Mouse (Mus musculus) cerebellum, postnatal 14 days (tissue): ENCODE measurements around the gene Agps.
A peak's percentile ranks its signal among the peaks of the same experiment; 100 is the strongest.

Experiments used
- DNase-seq, 2 experiments: peaks; one replicate each; pipeline ENCODE4 v3.0.0; 2021; ENCODE audit warnings: mixed read lengths in 2 of 2

The Agps gene

GRCm38 (mm10) chr2:75831881-75832633, at the start of gene Agps:
Gene Agps, plus strand, starts transcription at chr2:75832177.
- peak; percentile 86 to 93 for DNase-seq

GRCm38 (mm10) chr2:75786075-75786474, 45.9 kb upstream of the Agps start:
- DNase-seq = peak; percentile 54 to 65

GRCm38 (mm10) chr2:75788511-75788910, 43.5 kb upstream of the Agps start:
- no peak for DNase-seq

- no peak for DNase-seq
Observed at GRCm38 (mm10) chr2:75789959-75790523, 41.9 kb upstream of the Agps start.

DNA sequence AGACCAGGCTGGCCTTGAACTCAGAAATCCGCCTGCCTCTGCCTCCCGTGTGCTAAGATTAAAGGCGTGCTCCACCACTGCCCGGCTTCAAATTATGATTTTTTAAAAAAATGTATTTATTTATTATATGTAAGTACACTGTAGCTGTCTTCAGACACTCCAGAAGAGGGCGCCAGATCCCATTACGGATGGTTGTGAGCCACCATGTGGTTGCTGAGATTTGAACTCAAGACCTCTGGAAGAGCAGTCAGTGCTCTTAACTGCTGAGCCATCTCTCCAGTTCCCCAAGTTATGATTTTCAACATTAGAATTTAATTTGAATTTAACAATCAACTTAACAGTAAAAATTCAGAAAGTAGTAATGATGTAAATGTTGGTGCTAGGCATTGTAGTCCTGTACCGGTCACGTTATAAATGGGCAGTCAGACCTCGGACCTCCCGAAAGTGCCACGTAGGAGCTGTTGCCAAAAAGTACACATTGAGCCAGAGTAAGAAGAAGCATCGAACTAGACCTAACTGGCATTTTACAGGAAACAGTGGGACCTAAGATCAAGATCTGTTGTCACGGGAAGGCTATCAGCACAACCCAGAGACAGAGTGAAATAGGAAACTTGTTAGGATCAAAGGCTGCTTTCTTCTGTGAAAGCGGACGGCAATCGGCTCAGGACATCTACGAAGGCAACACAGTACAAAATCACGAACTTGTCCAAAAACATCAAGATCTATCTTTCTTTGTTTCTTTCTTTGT, 40.2 kb upstream of the Agps start:
- DNase-seq = no peak

DNA sequence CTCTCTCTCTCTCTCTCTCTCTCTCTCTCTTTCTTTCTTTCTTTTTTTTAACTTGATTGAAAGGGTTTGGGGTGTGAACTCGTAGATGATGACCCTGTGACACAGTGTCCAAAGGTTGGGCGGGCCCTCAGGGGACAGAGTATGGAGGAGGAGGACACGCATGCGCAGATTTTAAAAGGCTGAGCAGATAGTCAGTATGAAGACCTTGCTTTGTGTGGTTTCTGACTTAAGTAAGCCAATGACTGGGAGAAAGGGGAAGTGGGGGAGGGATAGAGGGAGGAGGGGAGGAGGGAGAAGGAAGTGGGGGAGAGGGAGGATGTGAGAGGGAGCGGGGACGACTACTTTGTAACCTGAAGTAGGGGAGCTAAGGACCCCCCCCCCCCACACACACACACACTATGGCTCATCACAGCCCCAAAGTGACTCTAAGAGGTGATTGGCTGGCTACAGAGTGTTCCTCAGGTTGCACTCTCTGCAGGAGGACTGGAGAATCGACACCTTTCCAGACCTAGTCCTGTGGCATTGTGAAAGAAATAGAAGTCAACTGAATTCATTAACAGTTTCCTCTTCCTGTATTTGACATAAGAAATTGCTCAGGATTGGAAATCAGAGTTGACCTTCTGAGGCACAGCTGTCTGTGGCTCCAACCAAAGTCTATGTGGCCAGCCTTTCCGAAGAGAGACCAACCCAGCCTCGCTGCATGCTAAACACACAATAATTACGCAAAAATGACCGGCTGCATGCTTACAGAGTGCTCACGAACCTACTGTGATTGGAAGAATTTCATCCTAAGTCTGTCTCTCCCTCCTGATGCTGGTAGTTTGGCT, 39.4 kb upstream of the Agps start:
- DNase-seq = no peak

- no peak for DNase-seq
Observed at GRCm38 (mm10) chr2:75796181-75796580, 35.8 kb upstream of the Agps start.

GRCm38 (mm10) chr2:75798434-75798970, 33.5 kb upstream of the Agps start:
- no peak for DNase-seq

GRCm38 (mm10) chr2:75805767-75806166, 26.2 kb upstream of the Agps start:
- DNase-seq = no peak

DNA sequence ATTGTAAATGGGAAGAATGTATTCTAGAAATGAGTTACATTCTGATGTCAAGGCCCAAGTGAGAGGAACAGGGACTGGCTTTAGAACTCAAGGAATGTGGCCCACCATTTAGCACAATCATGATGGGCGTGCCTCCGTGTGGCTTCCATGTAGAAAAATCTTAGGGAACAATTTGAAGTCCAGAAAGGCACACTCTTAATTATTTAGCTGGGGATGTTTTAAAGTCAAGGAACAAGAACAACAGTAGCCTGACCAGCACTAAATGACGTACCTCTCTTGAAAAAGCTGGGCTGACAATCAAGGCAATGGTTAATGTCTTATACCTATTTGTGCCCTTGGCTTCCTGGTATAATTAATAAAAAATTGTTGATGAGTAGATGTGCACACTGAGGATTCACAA, 25.1 kb upstream of the Agps start:
- DNase-seq = no peak

- DNase-seq = no peak
Observed at GRCm38 (mm10) chr2:75807460-75807859, 24.5 kb upstream of the Agps start.

GRCm38 (mm10) chr2:75814880-75815279, 17.1 kb upstream of the Agps start:
- DNase-seq = no peak

DNA sequence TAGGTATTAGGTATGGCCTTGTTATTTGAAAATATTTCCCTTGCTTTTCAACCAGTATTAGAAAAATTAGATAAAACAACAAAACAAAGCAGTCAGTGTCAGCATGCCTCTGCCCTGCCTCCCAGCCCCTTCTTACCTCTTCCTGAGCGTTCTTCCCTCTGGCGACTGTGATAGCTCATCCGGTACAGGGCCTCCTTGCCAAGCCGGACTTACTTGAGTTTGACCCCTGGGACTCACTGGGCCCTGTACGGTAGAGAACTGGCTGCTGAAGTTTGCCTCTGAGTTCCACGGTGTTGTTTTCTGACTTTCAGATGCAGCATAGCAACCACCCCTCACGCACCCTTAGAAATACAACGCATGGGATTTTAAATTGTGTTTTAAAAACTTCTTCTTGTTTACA, 16.5 kb upstream of the Agps start:
- no peak for DNase-seq

DNA sequence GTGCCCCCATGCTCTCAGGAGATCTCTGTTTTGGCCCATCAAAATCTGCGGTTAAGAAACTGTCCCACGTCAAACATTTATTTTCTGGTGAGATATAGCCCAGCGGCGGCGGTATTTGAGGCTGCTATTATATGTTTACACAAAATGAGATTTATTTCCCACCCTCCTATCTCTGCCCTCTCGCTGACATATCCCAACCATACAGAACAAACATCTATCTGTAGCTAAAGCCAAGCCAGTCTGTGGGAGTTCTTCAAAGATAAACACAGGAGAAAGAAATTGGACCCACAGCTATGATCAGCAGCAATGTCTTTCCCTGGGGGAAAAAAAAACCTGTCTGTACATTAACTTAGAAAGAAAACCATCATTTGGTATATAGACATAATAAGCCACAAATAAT, 15.3 kb upstream of the Agps start:
- DNase-seq = no peak

GRCm38 (mm10) chr2:75818719-75819118, 13.3 kb upstream of the Agps start:
- DNase-seq = no peak

DNA sequence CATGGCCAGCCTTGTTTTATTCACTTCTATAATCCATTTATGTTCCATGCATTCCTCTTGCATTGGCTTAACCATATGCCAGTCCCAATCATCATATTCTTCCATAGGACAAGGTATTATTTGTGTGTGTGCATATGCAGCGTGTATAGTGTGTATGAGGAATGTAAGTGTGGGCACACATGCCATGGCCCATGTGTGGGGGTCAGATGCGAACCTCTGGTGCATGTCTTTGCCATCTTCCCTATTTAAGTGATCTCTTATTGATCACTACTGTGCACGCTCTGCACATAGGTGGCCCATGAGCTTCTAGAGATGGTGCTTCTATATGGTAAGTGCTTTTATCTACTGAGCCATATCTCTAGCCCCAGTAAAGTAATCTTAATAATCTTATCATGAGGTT, 12.2 kb upstream of the Agps start:
- DNase-seq = no peak

- no peak for DNase-seq
Observed at GRCm38 (mm10) chr2:75821971-75822751, 9.8 kb upstream of the Agps start.

DNA sequence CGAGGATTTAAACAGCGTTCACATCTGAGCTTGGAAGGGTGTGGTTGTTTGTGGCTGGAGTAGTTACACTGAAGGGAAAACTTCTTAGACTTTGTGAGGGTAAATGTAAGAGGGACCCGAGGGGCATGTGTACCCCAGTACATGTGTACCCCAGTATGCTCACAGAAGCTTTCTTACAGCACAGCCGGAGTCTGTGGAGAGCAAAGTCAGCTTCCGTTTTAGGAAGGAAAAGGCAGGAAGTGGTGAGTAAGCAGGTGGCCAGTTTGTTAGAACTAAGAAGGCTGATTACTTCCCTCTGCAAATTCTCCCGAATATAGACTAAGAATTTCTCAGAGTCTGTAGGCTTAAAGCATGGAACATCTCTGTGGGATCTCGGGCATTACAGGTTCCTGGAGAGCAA, 8.2 kb upstream of the Agps start:
- no peak for DNase-seq

- no peak for DNase-seq
Observed at GRCm38 (mm10) chr2:75824144-75824543, 7.8 kb upstream of the Agps start.

DNA sequence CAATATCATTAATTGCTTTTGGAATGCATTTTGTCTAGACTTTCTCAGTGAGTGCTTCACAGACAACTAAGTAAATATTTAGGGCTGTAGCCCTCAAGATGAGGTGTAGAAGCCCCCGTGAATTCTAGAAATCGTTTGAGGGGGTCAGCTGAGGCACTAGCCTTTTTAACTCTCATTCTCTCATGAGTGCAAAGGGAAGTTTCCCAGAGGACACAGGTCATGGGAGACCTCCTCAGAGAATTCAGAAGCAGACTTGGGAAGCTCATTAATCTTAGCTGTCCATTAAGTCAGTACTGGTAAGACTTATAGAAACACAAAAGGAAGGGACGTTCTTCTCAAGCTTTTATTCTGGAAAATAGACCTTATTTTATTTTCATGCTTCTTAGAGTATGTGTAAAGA, 7.1 kb upstream of the Agps start:
- DNase-seq = no peak

GRCm38 (mm10) chr2:75825603-75826002, 6.4 kb upstream of the Agps start:
- no peak for DNase-seq
